Mouse (Mus musculus) heart, embryonic 11.5 days (tissue): ENCODE measurements around the gene Scd3. TPM values are rescaled to one million over a fixed set of nuclear protein-coding genes. Genes with fewer than 3 reads are reported as not detected.
A peak's percentile ranks its signal among the peaks of the same experiment; 100 is the strongest.

Source experiments
- ATAC-seq: fragments of 200-750 bp; cut with Nextera tagmentation; replicated peaks from 2 replicates; pipeline ENCODE4 v1.8.0; 2017; ENCODE audit warnings: moderate library complexity; ENCODE audit not compliant: insufficient number of reproducible peaks, low FRiP score, low TSS enrichment
- H3K27ac ChIP-seq: fragments of 300-500 bp; sonication (generic); 2 replicates; pipeline ENCODE4 v1.5.1; 2014; ENCODE audit warnings: mild to moderate bottlenecking, low read depth, low read length
- H3K27me3 ChIP-seq: fragments of 300-500 bp; sonication (generic); 2 replicates; pipeline ENCODE4 v1.6.1; 2014; ENCODE audit warnings: mild to moderate bottlenecking, low read length, mixed read lengths; ENCODE audit not compliant: control insufficient read depth, insufficient read depth
- H3K36me3 ChIP-seq: fragments of 300-500 bp; sonication (generic); 2 replicates; pipeline ENCODE4 v1.6.1; 2014; ENCODE audit warnings: mild to moderate bottlenecking, low read length, moderate library complexity, mixed read lengths; ENCODE audit not compliant: control insufficient read depth, insufficient read depth
- H3K4me1 ChIP-seq: fragments of 300-500 bp; sonication (generic); 2 replicates; pipeline ENCODE4 v1.6.1; 2014; ENCODE audit warnings: low read length; ENCODE audit not compliant: control insufficient read depth, insufficient read depth
- H3K4me2 ChIP-seq: fragments of 300-500 bp; sonication (generic); 2 replicates; pipeline ENCODE4 v1.6.1; 2014; ENCODE audit warnings: mild to moderate bottlenecking, moderate library complexity
- H3K4me3 ChIP-seq: fragments of 300-500 bp; sonication (generic); 2 replicates; pipeline ENCODE4 v1.5.1; 2014; ENCODE audit warnings: low read depth, low read length
- H3K9ac ChIP-seq: fragments of 300-500 bp; sonication (generic); 2 replicates; pipeline ENCODE4 v1.6.1; 2014; ENCODE audit warnings: mild to moderate bottlenecking, low read depth, low read length, moderate library complexity
- H3K9me3 ChIP-seq: fragments of 300-500 bp; sonication (generic); replicated peaks from 2 replicates; pipeline ENCODE4 v1.6.1; 2016; ENCODE audit warnings: low read length; ENCODE audit not compliant: control insufficient read depth
- WGBS: fragments of 180-500 bp; shearing (Covaris S2); extraction: QIAGEN DNeasy Blood & Tissue Kit; methylation state at CpG from one replicate; pipeline ENCODE4 v1.1.7; 2014; ENCODE audit not compliant: insufficient replicate concordance; 5-methylcytosine and 5-hydroxymethylcytosine counted together
- polyA plus RNA-seq: library from polyadenylated mRNA; unstranded; fragments of >200 nt; fragmentation: Nextera tagmentation; extraction: Ambion mirVana; gene quantifications from 2 replicates; pipeline ENCODE4 v1.2.1, GENCODE M21; 2014

Gene Scd3
- polyA plus RNA-seq, 1 experiment from 2014 or later: 0.21 TPM

GRCm38 (mm10) chr19:44283157-44284024, 80.3 kb downstream of the Scd3 start:
- Histone ChIP-seq H3K4me1 (peaks cover 47% of the 10 kb centered on the region), H3K9ac (peak overlapping the region; percentile 66; the same call in 1 of the 2 replicates), H3K9me3 (no peaks in the 10 kb centered on the region), H3K4me3 (peak overlapping the region; percentile 51), H3K4me2 (peak overlapping the region; percentile 95), H3K27me3 (no peaks in the 10 kb centered on the region), H3K27ac (peak overlapping the region; percentile 96), H3K36me3 (no peaks in the 10 kb centered on the region)
- WGBS: 29% methylated on average over 15 of the region's 15 CpGs
- ATAC-seq: no peak; the same call in 1 of the 2 replicates

GRCm38 (mm10) chr19:44284025-44284695, 81.1 kb downstream of the Scd3 start:
- Histone ChIP-seq H3K9me3 (no peaks in the 10 kb centered on the region), H3K9ac (peak overlapping the region; percentile 80), H3K4me2 (peak overlapping the region; percentile 95), H3K4me1 (peaks cover 47% of the 10 kb centered on the region), H3K27ac (peak overlapping the region; percentile 96), H3K36me3 (no peaks in the 10 kb centered on the region), H3K27me3 (no peaks in the 10 kb centered on the region), H3K4me3 (peak overlapping the region; percentile 51)
- under 1% methylated on average over 38 of the region's 38 CpGs for WGBS
- peak; percentile 99 for ATAC-seq

- H3K4me1 ChIP-seq: peaks cover 47% of the 10 kb centered on the region
- H3K27me3 ChIP-seq: no peaks in the 10 kb centered on the region
- 3% methylated on average over 11 of the region's 11 CpGs for WGBS
- H3K4me2 ChIP-seq: peak overlapping the region; percentile 95
- peak overlapping the region; percentile 80 for H3K9ac ChIP-seq
- H3K27ac ChIP-seq: peak overlapping the region; percentile 96
- peak overlapping the region; percentile 51 for H3K4me3 ChIP-seq
- H3K9me3 ChIP-seq: no peaks in the 10 kb centered on the region
- no peaks in the 10 kb centered on the region for H3K36me3 ChIP-seq
- ATAC-seq: peak; percentile 28; the same call in 1 of the 2 replicates
Measured at GRCm38 (mm10) chr19:44284723-44285122, 81.7 kb downstream of the Scd3 start.

- Histone ChIP-seq H3K4me3 (no peak overlapping the region), H3K27ac (no peak overlapping the region), H3K36me3 (no peaks in the 10 kb centered on the region), H3K9me3 (no peaks in the 10 kb centered on the region), H3K4me2 (no peak overlapping the region), H3K9ac (no peak overlapping the region), H3K27me3 (no peaks in the 10 kb centered on the region), H3K4me1 (peaks cover 46% of the 10 kb centered on the region)
- WGBS: 91% methylated on average over 8 of the region's 8 CpGs
- no peak for ATAC-seq
Measured at GRCm38 (mm10) chr19:44285554-44285953, 82.5 kb downstream of the Scd3 start.

- WGBS: 27% methylated on average over 2 of the region's 2 CpGs
- no peaks in the 10 kb centered on the region for H3K27me3 ChIP-seq
- no peak overlapping the region for H3K9ac ChIP-seq
- H3K4me1 ChIP-seq: peaks cover 41% of the 10 kb centered on the region
- H3K4me2 ChIP-seq: no peak overlapping the region
- no peak overlapping the region for H3K27ac ChIP-seq
- H3K4me3 ChIP-seq: no peak overlapping the region
- no peaks in the 10 kb centered on the region for H3K9me3 ChIP-seq
- no peaks in the 10 kb centered on the region for H3K36me3 ChIP-seq
- ATAC-seq: no peak
Measured at GRCm38 (mm10) chr19:44286109-44286508, 83.0 kb downstream of the Scd3 start.

- Histone ChIP-seq H3K4me3 (no peak overlapping the region), H3K27me3 (no peaks in the 10 kb centered on the region), H3K9ac (no peak overlapping the region), H3K4me1 (peaks cover 37% of the 10 kb centered on the region), H3K9me3 (no peaks in the 10 kb centered on the region), H3K4me2 (peak overlapping the region; percentile 22; the same call in 1 of the 2 replicates), H3K36me3 (no peaks in the 10 kb centered on the region), H3K27ac (no peak overlapping the region; the same call in 1 of the 2 replicates)
- 40% methylated on average over 10 of the region's 11 CpGs for WGBS
- no peak for ATAC-seq
Measured at GRCm38 (mm10) chr19:44287415-44288110, 84.5 kb downstream of the Scd3 start.

- H3K4me3 ChIP-seq: no peak overlapping the region
- peak overlapping the region; percentile 97; the same call in 1 of the 2 replicates for H3K27ac ChIP-seq
- H3K9ac ChIP-seq: peak overlapping the region; percentile 89; the same call in 1 of the 2 replicates
- H3K9me3 ChIP-seq: no peaks in the 10 kb centered on the region
- peak overlapping the region; percentile 97; the same call in 1 of the 2 replicates for H3K4me2 ChIP-seq
- H3K27me3 ChIP-seq: no peaks in the 10 kb centered on the region
- ATAC-seq: no peak
- 83% methylated on average over 2 of the region's 2 CpGs for WGBS
- H3K36me3 ChIP-seq: peaks cover 6% of the 10 kb centered on the region
- peaks cover 43% of the 10 kb centered on the region for H3K4me1 ChIP-seq
Measured at GRCm38 (mm10) chr19:44292083-44292482, 89.0 kb downstream of the Scd3 start.

- peak overlapping the region; percentile 97 for H3K27ac ChIP-seq
- WGBS: 48% methylated on average over 3 of the region's 3 CpGs
- no peak for ATAC-seq
- H3K36me3 ChIP-seq: peaks cover 9% of the 10 kb centered on the region
- H3K27me3 ChIP-seq: no peaks in the 10 kb centered on the region
- peak overlapping the region; percentile 97 for H3K4me2 ChIP-seq
- peak overlapping the region; percentile 81; the same call in 1 of the 2 replicates for H3K4me3 ChIP-seq
- H3K4me1 ChIP-seq: peaks cover 46% of the 10 kb centered on the region
- H3K9ac ChIP-seq: peak overlapping the region; percentile 89
- H3K9me3 ChIP-seq: no peaks in the 10 kb centered on the region
Measured at GRCm38 (mm10) chr19:44292483-44292882, 89.4 kb downstream of the Scd3 start.
